Mouse (Mus musculus) CH12.LX (cell line): ENCODE measurements around the gene Mslnl.

ENCODE experiments used
- BHLHE40 ChIP-seq: IDR thresholded peaks from 2 replicates; pipeline ENCODE4 v1.6.1; 2011; ENCODE audit warnings: mild to moderate bottlenecking, low read depth, low read length, improper control_type of control experiment
- CTCF ChIP-seq, 2 experiments: IDR thresholded peaks in 1 of 2; conservative IDR thresholded peaks in 1 of 2; 2 replicates each; pipeline ENCODE4 v1.5.1; 2011 to 2012; ENCODE audit warnings: low read depth in 2 of 2, low read length in 2 of 2, improper control_type of control experiment in 1 of 2, inconsistent platforms in 1 of 2, mild to moderate bottlenecking in 1 of 2, moderate library complexity in 1 of 2
- EP300 ChIP-seq: IDR thresholded peaks from 2 replicates; pipeline ENCODE4 v1.6.1; 2011; ENCODE audit warnings: low read length, improper control_type of control experiment
- NELFE ChIP-seq: IDR thresholded peaks from 2 replicates; pipeline ENCODE4 v1.6.1; 2011; ENCODE audit warnings: low read depth, low read length, improper control_type of control experiment
- PAX5 ChIP-seq: IDR thresholded peaks from 2 replicates; pipeline ENCODE4 v1.6.1; 2012; ENCODE audit warnings: low read length, inconsistent platforms, mixed read lengths
- POLR2AphosphoS2 ChIP-seq: IDR thresholded peaks from 2 replicates; pipeline ENCODE4 v1.6.1; 2011; ENCODE audit warnings: low read depth, low read length, improper control_type of control experiment
- TBP ChIP-seq: conservative IDR thresholded peaks from 2 replicates; pipeline ENCODE4 v1.6.1; 2011; ENCODE audit warnings: low read depth, low read length, improper control_type of control experiment
- UBTF ChIP-seq: IDR thresholded peaks from 2 replicates; pipeline ENCODE4 v1.6.1; 2012; ENCODE audit warnings: low read depth, mild to moderate bottlenecking, inconsistent platforms, low read length, improper control_type of control experiment, moderate library complexity
- USF1 ChIP-seq: IDR thresholded peaks from 2 replicates; pipeline ENCODE4 v1.6.1; 2014; ENCODE audit warnings: low read depth, mild to moderate bottlenecking, inconsistent platforms, low read length, improper control_type of control experiment

DNA sequence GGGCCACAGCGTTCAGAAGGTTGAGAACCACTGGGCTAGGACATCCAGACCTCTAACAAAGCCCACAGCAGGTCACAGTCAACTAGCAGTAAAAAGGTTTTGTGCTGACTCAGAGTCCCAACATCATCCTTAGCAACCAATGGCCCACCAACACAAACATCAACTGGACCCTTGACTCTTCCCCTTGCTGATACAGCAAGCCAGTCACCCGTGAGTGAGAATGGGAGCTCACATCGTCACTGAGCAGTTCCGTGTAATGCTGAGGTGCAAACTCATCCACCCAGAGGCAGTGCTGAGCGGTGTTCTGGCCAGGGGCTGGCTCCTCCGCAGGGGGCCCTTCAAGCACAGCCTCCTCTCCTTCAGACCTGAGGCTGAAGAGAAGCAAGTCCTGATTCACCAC, 10.6 kb upstream of the Mslnl start:
- TF ChIP-seq BHLHE40: no peak
- TF ChIP-seq PAX5: no peak
- TF ChIP-seq CTCF (conservative IDR thresholded peaks at IDR 0.05 in 1 of 2, IDR thresholded peaks at IDR 0.05 in 1 of 2; ENCODE audit: low read depth in 2 of 2, low read length in 2 of 2): no peak
- TF ChIP-seq NELFE: no peak
- no peak for TF ChIP-seq POLR2AphosphoS2
- no peak for TF ChIP-seq UBTF
- no peak for TF ChIP-seq TBP
- no peak for TF ChIP-seq EP300
- no peak for TF ChIP-seq USF1
